Mouse (Mus musculus) megakaryocyte-erythroid progenitor cell, adult 5-6 weeks (primary cell): ENCODE data around the gene Lyrm7. TPM values are rescaled to one million over a fixed set of nuclear protein-coding genes. Genes with fewer than 3 reads are reported as not detected.
"Not testable (repeated sequence)": the region's sequence is repeated elsewhere in the genome, so short reads cannot be mapped to it uniquely, and the experiment has no call there.

ENCODE experiments used
- ATAC-seq: replicated peaks from 2 replicates; pipeline ENCODE4 v1.8.0; 2016; ENCODE audit warnings: mild to moderate bottlenecking, inconsistent platforms; ENCODE audit not compliant: severe bottlenecking, poor library complexity, low FRiP score, low TSS enrichment
- total RNA-seq, 2 experiments: library from RNA; stranded (forward) in 1 of 2; stranded (reverse) in 1 of 2; fragments of 200-1000, 215-1000 nt in 1 of 2; fragments of >200 nt in 1 of 2; fragmentation: Nextera tagmentation in 1 of 2; gene quantifications; 2 replicates each; pipeline ENCODE4 v1.2.3; 2014 to 2017

Gene Lyrm7
- total RNA-seq (2014; fragmentation: Nextera tagmentation) (6.1 and 11.0 TPM in 2 replicates), total RNA-seq (2017) (1.9 and 11.9 TPM in 2 replicates)

- ATAC-seq, result peak; percentile 97
Observed at GRCm38 (mm10) chr11:54860256-54861038, at the start of gene Lyrm7. Lyrm7 (minus strand) TSS chr11:54860916.

DNA sequence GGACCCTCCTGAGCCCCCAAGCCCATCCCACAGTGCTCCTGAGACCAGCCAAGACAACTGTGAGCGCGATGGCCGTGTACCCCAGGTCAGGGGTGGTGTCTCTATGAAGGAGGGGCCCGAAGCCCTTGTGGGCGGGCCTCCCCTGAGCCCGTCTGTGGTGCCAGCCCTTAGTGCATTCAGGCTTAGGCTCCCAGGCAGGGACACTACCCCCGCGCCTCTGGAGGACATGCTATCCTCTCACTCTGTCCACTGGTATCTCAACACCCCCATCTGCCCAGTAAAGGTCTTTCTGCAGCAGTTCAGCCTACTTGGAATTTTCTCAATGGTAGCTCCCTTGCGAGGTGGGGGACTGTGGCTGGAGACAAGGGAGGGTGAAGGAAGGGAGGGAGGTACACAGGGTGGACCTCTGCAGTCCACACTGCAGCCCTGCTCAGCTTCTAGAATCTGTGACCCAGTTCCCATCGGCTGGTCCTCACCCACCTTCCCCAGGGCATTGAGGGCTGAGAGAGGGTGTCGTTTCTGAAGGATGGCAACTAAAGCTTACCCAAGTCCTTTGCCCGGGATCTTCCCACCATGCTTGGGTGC, 49.5 kb upstream of the Lyrm7 start:
- ATAC-seq, result no peak

DNA sequence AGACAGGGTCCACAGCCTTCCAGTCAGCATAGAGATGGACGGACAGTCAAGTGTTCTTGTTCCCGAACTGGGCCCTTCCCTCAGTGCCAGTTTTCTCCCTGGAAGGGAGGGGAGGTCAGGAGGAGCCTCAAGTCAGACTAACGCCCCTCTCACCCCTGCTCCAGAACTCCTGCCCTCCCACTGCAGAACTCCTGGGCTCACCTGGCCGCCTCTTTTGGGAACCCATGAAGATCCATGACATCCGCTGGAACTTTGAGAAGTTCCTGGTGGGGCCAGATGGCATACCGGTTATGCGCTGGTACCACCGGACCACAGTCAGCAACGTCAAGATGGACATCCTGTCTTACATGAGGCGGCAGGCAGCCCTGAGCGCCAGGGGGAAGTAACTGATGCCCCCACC, 48.6 kb upstream of the Lyrm7 start:
- ATAC-seq, result no peak

GRCm38 (mm10) chr11:54907259-54907658, 46.5 kb upstream of the Lyrm7 start:
- ATAC-seq, result no peak

GRCm38 (mm10) chr11:54906466-54906865, 45.8 kb upstream of the Lyrm7 start:
- ATAC-seq, result no peak

- no peak for ATAC-seq
Observed at GRCm38 (mm10) chr11:54905931-54906330, 45.2 kb upstream of the Lyrm7 start.

- no peak for ATAC-seq
Observed at GRCm38 (mm10) chr11:54905086-54905485, 44.4 kb upstream of the Lyrm7 start.

- peak; percentile 56 for ATAC-seq
Observed at GRCm38 (mm10) chr11:54903940-54904706, 43.4 kb upstream of the Lyrm7 start.

DNA sequence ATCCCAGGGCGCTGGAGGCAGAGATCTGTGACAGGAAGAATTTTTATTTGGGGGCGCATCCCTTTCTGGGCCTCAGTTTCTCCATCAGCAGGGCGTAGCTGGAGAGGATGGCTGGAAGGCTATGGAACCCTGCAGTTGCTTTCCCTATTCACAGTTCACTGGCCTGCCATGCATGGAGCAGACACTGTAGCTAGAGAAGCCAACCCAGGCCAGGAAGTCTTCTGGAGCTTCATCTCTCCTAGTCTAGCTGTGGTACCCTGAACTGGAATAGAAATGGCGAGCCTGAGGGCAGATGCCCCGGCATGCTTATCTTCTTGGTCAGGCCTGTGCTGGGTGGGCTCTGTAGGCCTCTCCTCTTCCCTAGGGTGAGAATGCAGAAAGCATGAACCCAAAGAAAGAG, 42.6 kb upstream of the Lyrm7 start:
- ATAC-seq, result no peak

DNA sequence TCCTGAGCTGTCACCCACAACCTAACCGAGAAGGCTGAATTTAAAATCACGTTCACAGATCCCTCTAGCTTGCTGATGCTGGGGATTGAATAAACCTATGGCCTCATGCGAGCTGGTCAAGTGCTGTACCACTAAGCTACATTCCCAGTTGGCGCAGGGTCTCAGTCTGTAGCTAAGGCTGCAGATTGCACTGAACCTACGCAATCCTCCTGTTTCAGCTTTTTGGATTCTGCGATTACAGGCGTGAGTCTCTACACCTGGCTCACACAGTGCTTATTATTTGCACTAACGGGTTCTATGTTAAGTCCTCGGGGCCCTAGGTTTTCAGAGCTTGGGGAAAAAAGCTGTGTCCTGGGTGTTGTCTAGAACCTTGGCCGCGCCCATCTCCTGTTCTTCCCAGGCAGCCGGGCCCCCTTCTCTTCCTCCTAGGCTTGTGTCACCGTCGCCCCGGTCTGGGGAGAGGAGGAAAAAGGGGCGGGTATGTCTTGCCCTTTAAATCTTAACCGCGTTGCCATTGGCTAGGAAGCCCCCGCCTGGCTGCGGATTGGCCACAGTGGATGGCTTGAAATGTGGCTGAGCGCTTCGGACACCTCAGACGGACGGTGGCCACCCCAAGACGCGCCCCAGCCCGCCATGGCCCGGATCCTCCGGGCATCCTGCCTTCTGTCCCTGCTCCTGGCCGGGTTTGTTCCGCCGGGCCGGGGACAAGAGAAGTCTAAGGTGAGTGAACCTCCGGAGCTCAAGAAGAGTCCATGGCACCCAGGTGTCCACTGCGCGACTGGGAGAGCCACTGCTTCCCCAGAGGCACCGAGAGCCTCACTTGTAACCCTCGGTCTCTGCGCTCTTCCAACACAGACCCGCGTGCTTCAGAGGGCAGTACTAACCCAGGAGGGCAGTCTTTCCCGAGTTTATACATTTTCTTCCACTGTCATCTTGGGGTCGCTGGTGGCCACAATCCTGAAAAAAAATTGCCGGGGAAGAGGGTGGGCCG, 41.9 kb upstream of the Lyrm7 start, which contains the start of gene Gpx3:
Gene Gpx3 (plus strand): TSS at position 121 of the 991 bp plus-strand sequence.
- no peak for ATAC-seq

GRCm38 (mm10) chr11:54899657-54900056, 38.9 kb upstream of the Lyrm7 start:
- ATAC-seq, result no peak

DNA sequence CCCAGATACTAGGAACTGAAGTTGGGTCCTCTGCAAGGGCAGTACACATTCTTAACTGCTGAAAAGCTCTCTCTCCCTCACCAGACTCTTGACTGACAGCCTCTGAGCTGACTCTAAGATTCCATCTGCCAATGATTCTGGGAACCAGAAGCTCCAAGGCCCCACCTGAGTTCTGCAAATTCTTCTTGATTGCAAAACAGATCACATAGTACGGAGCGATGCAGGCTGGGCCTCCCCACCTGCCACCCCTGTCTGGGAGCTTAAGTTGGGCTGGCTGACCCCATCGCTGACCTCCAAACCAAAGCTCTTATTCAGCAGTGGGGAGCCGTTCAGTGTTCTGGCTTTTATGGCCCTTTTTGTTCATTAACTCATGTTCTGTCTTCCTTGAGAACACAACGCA, 36.8 kb upstream of the Lyrm7 start:
- ATAC-seq, result no peak

- not testable (repeated sequence) for ATAC-seq
Observed at GRCm38 (mm10) chr11:54896646-54897045, 35.9 kb upstream of the Lyrm7 start.

DNA sequence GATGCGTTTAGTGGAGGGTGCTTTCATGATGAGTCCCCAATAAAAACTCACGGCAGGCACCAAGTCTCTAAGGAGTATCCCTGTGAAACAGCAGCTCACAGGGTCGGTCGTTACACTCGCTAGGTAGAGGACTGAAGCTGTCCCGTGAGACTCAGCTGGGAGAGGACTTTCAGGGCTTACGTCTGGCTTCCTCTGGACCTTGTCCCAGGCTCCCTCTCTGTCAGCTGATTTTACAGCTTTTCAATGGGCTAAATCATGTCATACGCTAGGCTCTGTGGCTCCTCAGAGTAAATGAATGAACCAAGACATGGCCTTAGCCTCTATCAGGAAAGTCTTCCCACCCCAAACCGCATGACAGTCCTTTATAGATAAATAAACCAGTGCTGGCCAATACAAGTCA, 33.9 kb upstream of the Lyrm7 start:
- no peak for ATAC-seq

GRCm38 (mm10) chr11:54892091-54892490, 31.4 kb upstream of the Lyrm7 start:
- no peak for ATAC-seq

DNA sequence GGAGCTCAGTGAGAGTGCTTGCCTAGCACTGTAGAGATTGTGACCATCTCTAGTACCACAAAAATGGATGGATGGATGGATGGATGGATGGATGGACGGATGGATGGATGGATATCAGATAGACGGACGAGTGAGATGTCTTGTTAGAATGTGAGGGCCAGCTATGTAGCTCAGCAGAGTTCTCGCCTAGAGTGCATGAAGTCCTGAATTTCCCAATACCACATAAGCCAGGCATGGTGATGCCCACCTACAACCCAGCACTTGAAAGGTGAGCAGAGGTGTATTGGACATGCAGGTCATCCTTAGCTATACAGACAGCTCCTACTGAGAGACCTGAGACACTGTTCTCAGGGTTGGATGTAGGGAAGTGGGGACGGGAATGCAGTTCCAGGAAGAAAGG, 30.6 kb upstream of the Lyrm7 start:
- ATAC-seq, result no peak

DNA sequence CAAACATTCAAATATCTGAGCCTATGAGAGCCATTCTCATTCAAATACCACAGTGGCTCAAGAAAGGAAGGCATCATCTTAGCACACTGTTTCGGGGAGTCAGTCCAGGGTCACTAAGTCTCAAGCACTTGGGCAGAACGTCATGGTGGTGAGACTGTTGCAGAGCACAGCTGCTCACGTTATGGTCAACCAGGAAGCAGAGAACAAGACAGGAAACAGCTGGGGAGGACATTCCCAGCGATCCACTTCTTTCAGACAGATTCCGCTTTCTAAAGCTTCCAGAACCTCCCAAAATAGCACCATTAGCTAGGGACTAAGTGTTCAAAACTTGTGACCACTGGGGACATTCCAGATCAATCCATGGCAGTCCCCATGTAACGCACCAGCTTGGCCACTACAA, 27.2 kb upstream of the Lyrm7 start:
- ATAC-seq, result no peak

DNA sequence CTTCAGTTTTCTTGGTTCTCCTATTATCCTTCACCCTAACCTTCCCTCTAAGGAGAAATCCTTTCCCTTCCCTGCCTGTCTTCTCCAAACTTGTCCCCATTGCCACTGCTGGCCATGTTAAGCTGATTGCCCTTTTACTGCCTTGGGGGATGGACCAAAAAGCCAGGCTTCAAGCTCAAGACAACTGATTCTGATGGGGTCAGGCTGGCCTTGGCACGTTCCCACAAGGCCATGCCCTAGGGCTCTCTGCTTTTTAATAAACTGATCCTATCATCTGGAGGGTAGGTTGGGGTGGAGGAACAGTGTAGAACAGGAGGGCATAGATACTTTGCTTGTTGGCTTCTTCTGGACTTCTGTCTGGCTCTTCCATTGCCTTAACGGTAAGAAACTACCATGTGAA, 24.7 kb upstream of the Lyrm7 start:
- ATAC-seq, result no peak

DNA sequence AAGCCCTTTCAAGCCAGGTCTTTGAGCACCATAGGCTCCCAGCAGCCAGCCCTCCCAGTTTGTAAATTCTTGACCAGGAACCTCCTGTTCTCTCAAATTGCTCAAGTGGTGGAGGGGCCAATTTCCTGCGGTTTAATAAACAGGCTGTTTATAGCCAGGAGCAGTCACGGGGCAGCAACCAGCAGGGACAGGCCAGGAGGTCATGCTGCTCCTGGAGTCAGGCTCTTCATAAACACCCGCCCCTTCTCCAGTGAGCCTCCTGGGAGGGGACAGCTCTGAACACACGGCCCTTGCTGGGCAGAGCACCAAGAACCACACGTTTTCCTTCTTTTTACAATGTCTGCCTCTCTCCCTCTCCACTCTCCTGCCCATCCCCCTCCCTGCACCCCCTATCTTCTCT, 24.2 kb upstream of the Lyrm7 start:
- no peak for ATAC-seq
